Mouse (Mus musculus) neural tube, embryonic 15.5 days (tissue): Measurements from ENCODE around the gene Rap1b. TPM values are rescaled to one million over a fixed set of nuclear protein-coding genes. Genes with fewer than 3 reads are reported as not detected.

Experiments
- ATAC-seq: fragments of 200-750 bp; cut with Nextera tagmentation; 2 replicates; pipeline ENCODE4 v1.8.0; 2017; ENCODE audit warnings: mild to moderate bottlenecking, moderate TSS enrichment, moderate library complexity; ENCODE audit not compliant: low FRiP score
- H3K27ac ChIP-seq: fragments of 300-500 bp; sonication (generic); replicated peaks from 2 replicates; pipeline ENCODE4 v1.5.1; 2015; ENCODE audit warnings: mild to moderate bottlenecking, inconsistent platforms
- H3K27me3 ChIP-seq: fragments of 300-500 bp; sonication (generic); replicated peaks from 2 replicates; pipeline ENCODE4 v1.6.1; 2015; ENCODE audit warnings: inconsistent platforms
- H3K36me3 ChIP-seq: fragments of 300-500 bp; sonication (generic); 2 replicates; pipeline ENCODE4 v1.6.1; 2015; ENCODE audit warnings: inconsistent platforms
- H3K4me1 ChIP-seq: fragments of 300-500 bp; sonication (generic); 2 replicates; pipeline ENCODE4 v1.6.1; 2015; ENCODE audit warnings: inconsistent platforms
- H3K4me2 ChIP-seq: fragments of 300-500 bp; sonication (generic); 2 replicates; pipeline ENCODE4 v1.6.1; 2015; ENCODE audit warnings: inconsistent platforms, mild to moderate bottlenecking, moderate library complexity
- H3K4me3 ChIP-seq: fragments of 300-500 bp; sonication (generic); replicated peaks from 2 replicates; pipeline ENCODE4 v1.5.1; 2015; ENCODE audit warnings: mild to moderate bottlenecking, inconsistent platforms
- H3K9ac ChIP-seq: fragments of 300-500 bp; sonication (generic); replicated peaks from 2 replicates; pipeline ENCODE4 v1.6.1; 2015; ENCODE audit warnings: mild to moderate bottlenecking, inconsistent platforms
- H3K9me3 ChIP-seq: fragments of 300-500 bp; sonication (generic); replicated peaks from 2 replicates; pipeline ENCODE4 v1.6.1; 2016; ENCODE audit warnings: inconsistent platforms
- WGBS: fragments of 180-500 bp; shearing (Covaris S2); methylation state at CpG from one replicate; pipeline ENCODE4 v1.1.7; 2015; ENCODE audit warnings: mixed read lengths; 5-methylcytosine and 5-hydroxymethylcytosine counted together
- polyA plus RNA-seq: library from polyadenylated mRNA; unstranded; fragments of >200 nt; fragmentation: Nextera tagmentation; extraction: Ambion mirVana; gene quantifications from 2 replicates; pipeline ENCODE4 v1.2.1, GENCODE M21; 2015

Gene Rap1b
- polyA plus RNA-seq, 1 experiment from 2014 or later: 165 TPM

GRCm38 (mm10) chr10:117774011-117774816, 71.6 kb downstream of the Rap1b start:
- no peak overlapping the region for H3K9ac ChIP-seq
- no peak for ATAC-seq

GRCm38 (mm10) chr10:117773106-117773720, 72.6 kb downstream of the Rap1b start:
- Histone ChIP-seq H3K4me2 (no peak overlapping the region), H3K9me3 (no peaks in the 10 kb centered on the region), H3K4me1 (no peaks in the 10 kb centered on the region), H3K36me3 (peaks cover 73% of the 10 kb centered on the region), H3K4me3 (no peak overlapping the region), H3K27ac (no peak overlapping the region), H3K9ac (no peak overlapping the region), H3K27me3 (no peaks in the 10 kb centered on the region)
- no peak for ATAC-seq
- 95% methylated on average over 7 of the region's 7 CpGs for WGBS

More at GRCm38 (mm10) chr10:117774011-117774816, 71.6 kb downstream of the Rap1b start:
- WGBS: 95% methylated on average over 22 of the region's 22 CpGs
- Histone ChIP-seq H3K9me3 (no peaks in the 10 kb centered on the region), H3K4me1 (no peaks in the 10 kb centered on the region), H3K27ac (no peak overlapping the region), H3K27me3 (no peaks in the 10 kb centered on the region), H3K4me3 (no peak overlapping the region), H3K36me3 (peaks cover 79% of the 10 kb centered on the region), H3K4me2 (no peak overlapping the region)

- Histone ChIP-seq H3K4me1 (no peaks in the 10 kb centered on the region), H3K4me3 (no peak overlapping the region), H3K9me3 (no peaks in the 10 kb centered on the region), H3K9ac (no peak overlapping the region), H3K27me3 (no peaks in the 10 kb centered on the region), H3K27ac (no peak overlapping the region), H3K36me3 (peaks cover 72% of the 10 kb centered on the region), H3K4me2 (no peak overlapping the region)
- 87% methylated on average over 17 of the region's 17 CpGs for WGBS
- ATAC-seq: no peak
Measured at GRCm38 (mm10) chr10:117772364-117773105, 73.3 kb downstream of the Rap1b start.

GRCm38 (mm10) chr10:117771131-117771510, 74.7 kb downstream of the Rap1b start:
- 96% methylated on average over 10 of the region's 10 CpGs for WGBS
- no peak for ATAC-seq
- peaks cover 69% of the 10 kb centered on the region for H3K36me3 ChIP-seq

GRCm38 (mm10) chr10:117770286-117771130, 75.3 kb downstream of the Rap1b start:
- Histone ChIP-seq H3K4me2 (no peak overlapping the region), H3K9me3 (no peaks in the 10 kb centered on the region), H3K27me3 (no peaks in the 10 kb centered on the region), H3K36me3 (peaks cover 70% of the 10 kb centered on the region), H3K9ac (no peak overlapping the region), H3K4me3 (no peak overlapping the region), H3K27ac (no peak overlapping the region), H3K4me1 (no peaks in the 10 kb centered on the region)
- WGBS: 92% methylated on average over 18 of the region's 18 CpGs
- ATAC-seq: no peak

More at GRCm38 (mm10) chr10:117771131-117771510, 74.7 kb downstream of the Rap1b start:
- no peaks in the 10 kb centered on the region for H3K4me1 ChIP-seq
- no peak overlapping the region for H3K4me2 ChIP-seq
- H3K9ac ChIP-seq: no peak overlapping the region
- H3K27ac ChIP-seq: no peak overlapping the region
- H3K9me3 ChIP-seq: no peaks in the 10 kb centered on the region
- no peaks in the 10 kb centered on the region for H3K27me3 ChIP-seq
- no peak overlapping the region for H3K4me3 ChIP-seq

- WGBS: 97% methylated on average over 9 of the region's 9 CpGs
- peaks cover 69% of the 10 kb centered on the region for H3K36me3 ChIP-seq
- ATAC-seq: no peak
- H3K9ac ChIP-seq: no peak overlapping the region
- H3K4me1 ChIP-seq: no peaks in the 10 kb centered on the region
- H3K27ac ChIP-seq: no peak overlapping the region
- H3K27me3 ChIP-seq: no peaks in the 10 kb centered on the region
- H3K9me3 ChIP-seq: no peaks in the 10 kb centered on the region
- no peak overlapping the region for H3K4me2 ChIP-seq
- no peak overlapping the region for H3K4me3 ChIP-seq
Measured at GRCm38 (mm10) chr10:117769541-117770285, 76.1 kb downstream of the Rap1b start.

- WGBS: 85% methylated on average over 7 of the region's 7 CpGs
- Histone ChIP-seq H3K36me3 (peaks cover 67% of the 10 kb centered on the region), H3K27me3 (no peaks in the 10 kb centered on the region), H3K4me3 (no peak overlapping the region), H3K9me3 (no peaks in the 10 kb centered on the region), H3K9ac (no peak overlapping the region), H3K4me1 (no peaks in the 10 kb centered on the region), H3K27ac (no peak overlapping the region), H3K4me2 (no peak overlapping the region)
- ATAC-seq: no peak
Measured at GRCm38 (mm10) chr10:117768141-117768440, 77.7 kb downstream of the Rap1b start.

- Histone ChIP-seq H3K36me3 (peaks cover 65% of the 10 kb centered on the region), H3K4me2 (no peak overlapping the region), H3K4me3 (no peak overlapping the region), H3K27me3 (no peaks in the 10 kb centered on the region), H3K9ac (no peak overlapping the region), H3K27ac (no peak overlapping the region), H3K4me1 (no peaks in the 10 kb centered on the region), H3K9me3 (no peaks in the 10 kb centered on the region)
- ATAC-seq: no peak
- 92% methylated on average over 10 of the region's 10 CpGs for WGBS
Measured at GRCm38 (mm10) chr10:117767286-117768140, 78.3 kb downstream of the Rap1b start.

GRCm38 (mm10) chr10:117766896-117767160, 79.0 kb downstream of the Rap1b start:
- Histone ChIP-seq H3K27ac (no peak overlapping the region), H3K4me2 (no peak overlapping the region), H3K4me3 (no peak overlapping the region), H3K27me3 (no peaks in the 10 kb centered on the region), H3K36me3 (peaks cover 65% of the 10 kb centered on the region), H3K4me1 (no peaks in the 10 kb centered on the region), H3K9me3 (no peaks in the 10 kb centered on the region), H3K9ac (no peak overlapping the region)
- no peak for ATAC-seq
- 97% methylated on average over 5 of the region's 5 CpGs for WGBS

GRCm38 (mm10) chr10:117766111-117766895, 79.5 kb downstream of the Rap1b start:
- Histone ChIP-seq H3K9ac (no peak overlapping the region), H3K4me3 (no peak overlapping the region), H3K27me3 (no peaks in the 10 kb centered on the region), H3K27ac (no peak overlapping the region), H3K9me3 (no peaks in the 10 kb centered on the region), H3K4me2 (no peak overlapping the region), H3K36me3 (peaks cover 65% of the 10 kb centered on the region), H3K4me1 (no peaks in the 10 kb centered on the region)
- WGBS: 92% methylated on average over 16 of the region's 16 CpGs
- no peak for ATAC-seq
